Mouse (Mus musculus): Measurements from ENCODE around the gene Ifngr2.

The Ifngr2 gene

DNA sequence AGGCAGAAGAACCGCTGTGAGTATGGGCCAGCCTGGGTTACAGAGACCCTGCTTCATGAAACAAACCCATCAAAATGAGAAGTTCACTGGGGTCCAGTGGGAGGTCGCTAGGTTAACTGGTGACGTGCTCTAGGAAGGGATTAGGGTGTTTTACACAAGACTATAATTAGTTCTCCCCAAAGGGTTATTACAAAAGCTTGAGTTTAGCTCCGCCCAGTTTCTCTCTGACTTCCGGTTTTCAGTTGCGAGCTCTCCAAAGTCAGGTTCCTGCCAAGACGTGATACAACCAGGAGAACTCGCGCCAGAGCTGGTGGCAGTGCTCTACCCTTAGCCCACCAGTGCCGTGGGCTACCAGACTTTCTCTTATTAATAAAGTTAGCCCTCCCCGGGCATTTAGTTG, 64.4 kb downstream of the Ifngr2 start:
- DNase-seq (ENCODE audit: low read depth) = no peak

DNA sequence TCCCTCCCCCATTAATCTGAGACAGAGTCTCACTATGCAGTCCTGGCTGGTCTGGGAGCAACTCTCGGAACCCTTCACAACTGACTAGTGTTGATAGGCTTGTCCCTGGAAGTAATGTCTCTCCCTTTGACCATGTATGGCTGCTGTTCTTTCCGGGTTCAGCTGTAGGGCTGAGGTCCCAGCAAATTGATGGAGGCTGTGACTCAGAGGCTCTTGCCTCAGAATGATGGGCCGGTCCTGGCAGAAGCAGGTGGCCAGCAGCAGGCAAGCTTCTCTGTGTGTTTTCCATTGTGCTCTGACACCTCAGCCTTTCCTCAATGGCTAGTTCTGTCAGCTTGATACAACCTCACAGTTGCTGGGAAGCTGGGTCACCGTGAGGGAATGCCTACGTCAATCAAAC, 65.7 kb downstream of the Ifngr2 start:
- DNase-seq (ENCODE audit: low read depth) = no peak

DNA sequence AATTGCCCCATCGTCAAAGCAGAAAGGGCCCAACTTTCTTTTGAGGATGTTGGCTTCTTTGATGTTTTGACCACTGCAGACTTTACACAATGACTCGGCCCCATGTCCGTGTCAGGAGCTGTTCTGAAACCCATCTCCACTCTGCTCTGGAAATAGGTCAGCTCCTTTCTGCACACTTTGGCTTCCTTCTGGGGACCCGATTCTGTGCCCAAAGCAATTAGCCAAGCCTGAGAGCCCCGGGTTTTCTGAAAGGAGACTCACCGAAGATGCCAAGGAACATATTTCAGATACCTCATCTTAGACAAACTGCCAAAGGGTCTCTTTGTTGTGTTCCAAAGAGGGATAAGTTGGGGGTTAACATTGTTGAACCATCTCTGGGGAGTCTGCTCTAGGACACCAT, 67.7 kb downstream of the Ifngr2 start:
- DNase-seq (ENCODE audit: low read depth) = no peak

All from fibroblast of lung, adult 2 months (primary cell).